Mouse (Mus musculus): ENCODE measurements at regions not wholly inside any gene's neighbourhood (a gene's known extent, or its start where the extent isn't known, plus 50 kb on each side); places are given as distances from the start of the nearest gene placed in this dataset.

GRCm38 (mm10) chr14:46562016-46562415, 171.5 kb upstream of the Bmp4 start:
- H3K36me3 ChIP-seq (replicated peaks; ENCODE audit: control insufficient read depth, insufficient read depth, low read depth), result no peaks in the 10 kb centered on the region
- no peak overlapping the region for H3K4me3 ChIP-seq (ENCODE audit: insufficient read depth in 1 of 2, low read depth in 2 of 2, low read length in 2 of 2)
- DNase-seq (ENCODE audit: low read depth in 3 of 3, low spot score in 3 of 3) (no peak), ATAC-seq (ENCODE audit: insufficient read depth) (no peak)
- no peaks in the 10 kb centered on the region for H3K27me3 ChIP-seq (ENCODE audit: control insufficient read depth, insufficient read depth, low read length)
- no peak overlapping the region for H3K27ac ChIP-seq
- peaks cover 10 to 18% of the 10 kb centered on the region in 2 experiments for H3K4me1 ChIP-seq (replicated peaks; ENCODE audit: control insufficient read depth in 2 of 2, insufficient read depth in 2 of 2, low read length in 1 of 2)
- 34% methylated on average over 5 of the region's 5 CpGs for WGBS (ENCODE audit: insufficient replicate concordance)
- TF ChIP-seq CTCF (IDR thresholded peaks at IDR 0.05; ENCODE audit: low read depth) (no peak), EP300 (IDR thresholded peaks at IDR 0.05; ENCODE audit: low read depth) (no peak)
- no peaks in the 10 kb centered on the region for H3K9me3 ChIP-seq (ENCODE audit: control insufficient read depth, low read length)
- H3K4me2 ChIP-seq (ENCODE audit: low read depth), result no peak overlapping the region
- H3K9ac ChIP-seq (replicated peaks), result no peak overlapping the region

GRCm38 (mm10) chr14:46553239-46553638, 162.8 kb upstream of the Bmp4 start:
- H3K4me1 ChIP-seq (replicated peaks; ENCODE audit: control insufficient read depth in 2 of 2, insufficient read depth in 2 of 2, low read length in 1 of 2), result 0 out of 4 replicates have a peak, but pooled peaks cover 0 to 2% of the 10 kb centered on the region in 2 experiments
- H3K27ac ChIP-seq, result no peak overlapping the region
- no peak for TF ChIP-seq CTCF (IDR thresholded peaks at IDR 0.05; ENCODE audit: low read depth)
- no peak for TF ChIP-seq EP300 (IDR thresholded peaks at IDR 0.05; ENCODE audit: low read depth)
- ATAC-seq (ENCODE audit: insufficient read depth) (no peak), DNase-seq (ENCODE audit: low read depth in 3 of 3, low spot score in 3 of 3) (no peak)
- 83% methylated on average over 2 of the region's 2 CpGs for WGBS (ENCODE audit: insufficient replicate concordance)
- no peak overlapping the region for H3K9ac ChIP-seq (replicated peaks)
- no peaks in the 10 kb centered on the region for H3K27me3 ChIP-seq (ENCODE audit: control insufficient read depth, insufficient read depth, low read length)
- H3K36me3 ChIP-seq (replicated peaks; ENCODE audit: control insufficient read depth, insufficient read depth, low read depth), result no peaks in the 10 kb centered on the region
- H3K4me3 ChIP-seq (ENCODE audit: insufficient read depth in 1 of 2, low read depth in 2 of 2, low read length in 2 of 2), result no peak overlapping the region
- H3K4me2 ChIP-seq (ENCODE audit: low read depth), result no peak overlapping the region
- H3K9me3 ChIP-seq (ENCODE audit: control insufficient read depth, low read length), result no peaks in the 10 kb centered on the region

GRCm38 (mm10) chr14:46546146-46546545, 155.7 kb upstream of the Bmp4 start:
- Histone ChIP-seq H3K9ac (replicated peaks) (no peak overlapping the region), H3K4me3 (ENCODE audit: insufficient read depth in 1 of 2, low read depth in 2 of 2, low read length in 2 of 2) (no peak overlapping the region), H3K9me3 (ENCODE audit: control insufficient read depth, low read length) (peaks cover 4% of the 10 kb centered on the region; the same call in 1 of the 2 replicates), H3K4me2 (ENCODE audit: low read depth) (no peak overlapping the region), H3K27ac (no peak overlapping the region), H3K36me3 (replicated peaks; ENCODE audit: control insufficient read depth, insufficient read depth, low read depth) (no peaks in the 10 kb centered on the region), H3K27me3 (ENCODE audit: control insufficient read depth, insufficient read depth, low read length) (no peaks in the 10 kb centered on the region), H3K4me1 (replicated peaks; ENCODE audit: control insufficient read depth in 2 of 2, insufficient read depth in 2 of 2, low read length in 1 of 2) (peaks cover 4 to 5% of the 10 kb centered on the region in 2 experiments)
- WGBS (ENCODE audit: insufficient replicate concordance), result 65% methylated on average over 6 of the region's 6 CpGs
- TF ChIP-seq CTCF (IDR thresholded peaks at IDR 0.05; ENCODE audit: low read depth), result no peak
- TF ChIP-seq EP300 (IDR thresholded peaks at IDR 0.05; ENCODE audit: low read depth), result no peak
- ATAC-seq (ENCODE audit: insufficient read depth), result peak; percentile 39; the same call in 1 of the 2 replicates
- DNase-seq (ENCODE audit: low read depth in 3 of 3, low spot score in 3 of 3), result no peak

- Histone ChIP-seq H3K27me3 (ENCODE audit: control insufficient read depth, insufficient read depth, low read length) (no peaks in the 10 kb centered on the region), H3K4me3 (ENCODE audit: insufficient read depth in 1 of 2, low read depth in 2 of 2, low read length in 2 of 2) (no peak overlapping the region), H3K9me3 (ENCODE audit: control insufficient read depth, low read length) (peaks cover 10% of the 10 kb centered on the region), H3K27ac (peak overlapping the region; percentile 89), H3K4me1 (replicated peaks; ENCODE audit: control insufficient read depth in 2 of 2, insufficient read depth in 2 of 2, low read length in 1 of 2) (peaks cover 52 to 55% of the 10 kb centered on the region in 2 experiments), H3K36me3 (replicated peaks; ENCODE audit: control insufficient read depth, insufficient read depth, low read depth) (peaks cover 5% of the 10 kb centered on the region), H3K9ac (replicated peaks) (no peak overlapping the region), H3K4me2 (ENCODE audit: low read depth) (peak overlapping the region; percentile 49)
- ATAC-seq (ENCODE audit: insufficient read depth), result peak; percentile 83
- peak; percentile 90 to 95 (median 91) for DNase-seq (ENCODE audit: low read depth in 3 of 3, low spot score in 3 of 3)
- TF ChIP-seq CTCF (IDR thresholded peaks at IDR 0.05; ENCODE audit: low read depth) (peak; percentile 90), EP300 (IDR thresholded peaks at IDR 0.05; ENCODE audit: low read depth) (peak; percentile 100)
- 24% methylated on average over 6 of the region's 6 CpGs for WGBS (ENCODE audit: insufficient replicate concordance)
These were observed 149.2 kb upstream of the Bmp4 start for GRCm38 (mm10) chr14:46539466-46540187.

- Histone ChIP-seq H3K36me3 (replicated peaks; ENCODE audit: control insufficient read depth, insufficient read depth, low read depth) (peaks cover 5% of the 10 kb centered on the region), H3K27me3 (ENCODE audit: control insufficient read depth, insufficient read depth, low read length) (no peaks in the 10 kb centered on the region), H3K9ac (replicated peaks) (peak overlapping the region; percentile 52), H3K4me1 (replicated peaks; ENCODE audit: control insufficient read depth in 2 of 2, insufficient read depth in 2 of 2, low read length in 1 of 2) (peaks cover 60 to 67% of the 10 kb centered on the region in 2 experiments), H3K9me3 (ENCODE audit: control insufficient read depth, low read length) (peaks cover 8% of the 10 kb centered on the region), H3K4me3 (ENCODE audit: insufficient read depth in 1 of 2, low read depth in 2 of 2, low read length in 2 of 2) (peak overlapping the region; percentile 17 to 26; a peak in 3 of 4 replicates), H3K4me2 (ENCODE audit: low read depth) (peak overlapping the region; percentile 67), H3K27ac (peak overlapping the region; percentile 93)
- TF ChIP-seq EP300 (IDR thresholded peaks at IDR 0.05; ENCODE audit: low read depth) (peak; percentile 88), CTCF (IDR thresholded peaks at IDR 0.05; ENCODE audit: low read depth) (no peak)
- ATAC-seq (ENCODE audit: insufficient read depth) (peak; percentile 74), DNase-seq (ENCODE audit: low read depth in 3 of 3, low spot score in 3 of 3) (peak in 1 of 3 experiments; percentile 63)
- 8% methylated on average over 10 of the region's 10 CpGs for WGBS (ENCODE audit: insufficient replicate concordance)
These were observed 145.7 kb upstream of the Bmp4 start for GRCm38 (mm10) chr14:46536002-46536762.

All from liver, embryonic 14.5 days (tissue).